ENCODE assay signal across 8 mouse cellular contexts in the genomic region with DNA sequence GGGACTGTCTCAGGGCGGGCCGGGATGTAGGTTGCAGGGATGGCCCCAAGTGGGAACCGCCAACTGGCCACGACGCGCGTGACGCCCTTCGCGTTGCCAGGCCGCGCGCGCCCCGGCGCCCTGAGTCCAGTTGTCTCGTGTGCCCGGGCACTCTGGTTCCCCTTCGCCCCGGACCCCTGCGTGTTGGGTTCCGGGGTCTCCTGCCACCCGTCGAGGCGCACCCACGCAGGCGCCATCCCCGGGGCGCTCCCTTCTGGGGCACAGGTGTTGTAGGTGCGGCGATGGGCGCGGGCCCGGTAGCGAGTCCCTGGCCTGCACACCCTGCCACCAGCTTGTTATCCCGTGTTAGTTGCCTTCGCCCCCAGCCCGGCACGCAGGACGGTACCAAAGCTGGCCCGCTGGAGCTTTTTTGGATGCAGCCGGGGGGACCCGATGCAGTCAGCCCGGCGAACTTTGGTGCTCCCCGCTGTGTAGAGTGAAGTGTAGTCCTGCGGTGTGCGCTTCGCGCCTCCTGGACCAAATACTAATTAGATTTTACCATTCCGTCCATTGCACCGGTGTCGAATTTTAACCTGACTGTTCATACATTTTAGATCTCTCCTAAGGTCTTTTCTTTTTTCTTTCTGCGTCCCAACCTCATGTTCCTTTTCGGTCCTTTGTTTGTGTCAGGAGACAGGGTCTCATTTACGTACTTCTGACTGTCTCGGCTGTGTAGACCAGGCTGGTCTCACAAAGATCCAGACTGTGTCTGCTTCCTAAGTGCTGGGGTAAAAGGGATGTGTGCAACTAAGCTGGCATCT. TPM values are rescaled to one million over a fixed set of nuclear protein-coding genes. Genes with fewer than 3 reads are reported as not detected.
DNase-seq lines count a peak whose midpoint lies in the region; ATAC-seq and TF ChIP-seq lines count a peak whose summit lies in the region.

No protein-coding gene starts in this region.

- no peaks in the 10 kb centered on the region for H3K9me3 ChIP-seq in lung, postnatal 0 days (ENCODE audit: low read length)
- H3K9me3 ChIP-seq in liver, postnatal 0 days (ENCODE audit: low read length), result no peaks in the 10 kb centered on the region

- WGBS in lung, postnatal 0 days, result 1% methylated on average over 54 of the region's 57 CpGs
- WGBS in liver, postnatal 0 days (ENCODE audit: insufficient replicate concordance), result 2% methylated on average over 50 of the region's 57 CpGs

- peak overlapping the region; percentile 81 for H3K9ac ChIP-seq in lung, postnatal 0 days (replicated peaks; ENCODE audit: low read depth)
- H3K9ac ChIP-seq in liver, postnatal 0 days (replicated peaks), result peak overlapping the region; percentile 89

- no peak for TF ChIP-seq POLR2A in cortical plate, adult 2 months (IDR thresholded peaks at IDR 0.05; ENCODE audit: extremely low read depth, insufficient read depth, low read length)

- ATAC-seq in lung, postnatal 0 days, result no peak; the same call in none of the 2 replicates
- ATAC-seq in granulocyte monocyte progenitor cell, adult 5-6 weeks (replicated peaks; ENCODE audit: poor library complexity, severe bottlenecking), result peak; percentile 14
- ATAC-seq in liver, postnatal 0 days, result peak; percentile 14

- TF ChIP-seq EP300 in lung, postnatal 0 days (IDR thresholded peaks at IDR 0.05), result no peak
- TF ChIP-seq EP300 in liver, postnatal 0 days (IDR thresholded peaks at IDR 0.05; ENCODE audit: low read depth), result no peak

- TF ChIP-seq CTCF in lung, postnatal 0 days (IDR thresholded peaks at IDR 0.05), result no peak
- no peak for TF ChIP-seq CTCF in cortical plate, adult 2 months (IDR thresholded peaks at IDR 0.05; ENCODE audit: extremely low read depth, insufficient read depth, low read length)
- TF ChIP-seq CTCF in liver, postnatal 0 days (IDR thresholded peaks at IDR 0.05; ENCODE audit: low read depth), result no peak

- no peak for DNase-seq in lung, postnatal 0 days (ENCODE audit: low spot score)
- no peak for DNase-seq in lung, postnatal 25 days (ENCODE audit: low spot score)
- no peak for DNase-seq in liver, postnatal 0 days
- no peak for DNase-seq in B cell, adult 2 months
- DNase-seq in adrenal gland, adult (ENCODE audit: inconsistent age in 2 of 2, low spot score in 1 of 2), result no peak
- DNase-seq in urinary bladder, postnatal 10 days (ENCODE audit: low spot score), result no peak

- H3K27me3 ChIP-seq in lung, postnatal 0 days (replicated peaks; ENCODE audit: insufficient read depth, low read length), result no peaks in the 10 kb centered on the region
- no peaks in the 10 kb centered on the region for H3K27me3 ChIP-seq in liver, postnatal 0 days (ENCODE audit: insufficient read depth, low read length)

- peak overlapping the region; percentile 99 for H3K4me2 ChIP-seq in lung, postnatal 0 days (replicated peaks; ENCODE audit: low read depth, low read length)
- H3K4me2 ChIP-seq in liver, postnatal 0 days (ENCODE audit: low read depth, low read length), result peak overlapping the region; percentile 98

- peak overlapping the region; percentile 85 for H3K4me3 ChIP-seq in lung, postnatal 0 days (ENCODE audit: low read depth, low read length)
- H3K4me3 ChIP-seq in cortical plate, adult 2 months (ENCODE audit: insufficient read depth, low read length), result peak overlapping the region; percentile 63
- H3K4me3 ChIP-seq in liver, postnatal 0 days (ENCODE audit: low read depth, low read length), result peak overlapping the region; percentile 76

- peak overlapping the region; percentile 85 for H3K27ac ChIP-seq in lung, postnatal 0 days (ENCODE audit: low read length)
- H3K27ac ChIP-seq in cortical plate, adult 2 months (ENCODE audit: insufficient read depth, low read length), result peak overlapping the region; percentile 90
- peak overlapping the region; percentile 75 for H3K27ac ChIP-seq in liver, postnatal 0 days (ENCODE audit: low read depth)

- peaks cover 22% of the 10 kb centered on the region; the same call in 1 of the 2 replicates for H3K4me1 ChIP-seq in lung, postnatal 0 days (ENCODE audit: insufficient read depth, low read depth, low read length)
- H3K4me1 ChIP-seq in cortical plate, adult 2 months (ENCODE audit: control insufficient read depth, insufficient read depth, low read length), result peaks cover 17% of the 10 kb centered on the region
- peaks cover 60% of the 10 kb centered on the region for H3K4me1 ChIP-seq in liver, postnatal 0 days (ENCODE audit: insufficient read depth)

- H3K36me3 ChIP-seq in lung, postnatal 0 days (ENCODE audit: insufficient read depth, low read length), result no peaks in the 10 kb centered on the region
- no peaks in the 10 kb centered on the region for H3K36me3 ChIP-seq in liver, postnatal 0 days (replicated peaks; ENCODE audit: insufficient read depth, low read length)

RNA-seq across cellular contexts. Expression of a gene that starts 0.5 kb away (rescaled TPM):
- polyA plus RNA-seq in lung, postnatal 0 days (2015; fragmentation: Nextera tagmentation; extraction: Ambion mirVana), result 35.1 and 37.6 TPM in 2 replicates
- 115 and 128 TPM in 2 replicates for polyA plus RNA-seq in cortical plate, adult 2 months (2012; rRNA removed)
- 33.4 and 43.0 TPM in 2 replicates for total RNA-seq in granulocyte monocyte progenitor cell, adult 5-6 weeks (2014; fragmentation: Nextera tagmentation)
- 23.3 and 33.9 TPM in 2 replicates for total RNA-seq in granulocyte monocyte progenitor cell, adult 5-6 weeks (2017)
- polyA plus RNA-seq in liver, postnatal 0 days (2015; fragmentation: Nextera tagmentation; extraction: Ambion mirVana), result 7.9 and 8.6 TPM in 2 replicates

RNA-seq across cellular contexts. Expression of a gene that starts 50.9 kb away (rescaled TPM):
- 2.7 and 2.8 TPM in 2 replicates for polyA plus RNA-seq in lung, postnatal 0 days (2015; fragmentation: Nextera tagmentation; extraction: Ambion mirVana)
- polyA plus RNA-seq in cortical plate, adult 2 months (2012; rRNA removed), result 5.8 and 6.7 TPM in 2 replicates
- total RNA-seq in granulocyte monocyte progenitor cell, adult 5-6 weeks (2014; fragmentation: Nextera tagmentation), result 8.3 and 9.8 TPM in 2 replicates
- total RNA-seq in granulocyte monocyte progenitor cell, adult 5-6 weeks (2017), result 7.8 TPM in 2 replicates
- polyA plus RNA-seq in liver, postnatal 0 days (2015; fragmentation: Nextera tagmentation; extraction: Ambion mirVana), result 1.3 and 1.4 TPM in 2 replicates

RNA-seq across cellular contexts. Expression of a gene that starts 51.2 kb away (rescaled TPM):
- 151 and 170 TPM in 2 replicates for polyA plus RNA-seq in lung, postnatal 0 days (2015; fragmentation: Nextera tagmentation; extraction: Ambion mirVana)
- 82.6 and 89.5 TPM in 2 replicates for polyA plus RNA-seq in cortical plate, adult 2 months (2012; rRNA removed)
- total RNA-seq in granulocyte monocyte progenitor cell, adult 5-6 weeks (2014; fragmentation: Nextera tagmentation), result 43.8 and 51.8 TPM in 2 replicates
- total RNA-seq in granulocyte monocyte progenitor cell, adult 5-6 weeks (2017), result 17.9 and 30.5 TPM in 2 replicates
- 92.7 and 97.5 TPM in 2 replicates for polyA plus RNA-seq in liver, postnatal 0 days (2015; fragmentation: Nextera tagmentation; extraction: Ambion mirVana)

RNA-seq across cellular contexts. Expression of a gene that starts 51.2 kb away (rescaled TPM):
- 14.4 and 16.5 TPM in 2 replicates for polyA plus RNA-seq in lung, postnatal 0 days (2015; fragmentation: Nextera tagmentation; extraction: Ambion mirVana)
- 862 and 899 TPM in 2 replicates for polyA plus RNA-seq in cortical plate, adult 2 months (2012; rRNA removed)
- total RNA-seq in granulocyte monocyte progenitor cell, adult 5-6 weeks (2014; fragmentation: Nextera tagmentation), result 1.4 TPM in 1 of 2 replicates, not detected in the other
- total RNA-seq in granulocyte monocyte progenitor cell, adult 5-6 weeks (2017), result 0.10 and 0.17 TPM in 2 replicates
- 0.43 and 0.62 TPM in 2 replicates for polyA plus RNA-seq in liver, postnatal 0 days (2015; fragmentation: Nextera tagmentation; extraction: Ambion mirVana)
